Mouse (Mus musculus): Measurements from ENCODE around the gene Cdc42ep5. TPM values are rescaled to one million over a fixed set of nuclear protein-coding genes. Genes with fewer than 3 reads are reported as not detected.

Cdc42ep5 gene
- polyA plus RNA-seq, 1 experiment from 2014 or later, result 26.5 TPM

DNA sequence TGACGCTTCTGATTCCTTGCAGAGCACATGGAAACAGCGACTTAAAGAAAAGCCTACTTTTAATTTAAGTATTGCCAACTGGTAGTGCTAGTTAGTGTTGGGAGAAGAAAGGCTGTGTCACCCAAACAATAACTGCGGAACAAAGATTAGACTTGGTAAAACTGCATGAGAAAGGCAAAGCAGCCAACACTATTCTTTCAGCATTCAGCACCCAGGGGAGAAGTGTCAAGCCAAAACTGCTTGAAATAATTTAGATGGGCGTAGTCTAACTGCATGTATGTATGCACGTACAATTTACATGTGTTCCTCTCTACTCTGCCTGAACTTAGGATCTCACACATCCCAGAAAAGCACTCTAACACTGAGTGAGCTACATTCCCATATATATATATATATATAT is 10.3 kb downstream of the Cdc42ep5 start:
- Histone ChIP-seq H3K4me3 (no peak overlapping the region), H3K9me3 (no peaks in the 10 kb centered on the region), H3K9ac (no peak overlapping the region), H3K27me3 (replicated peaks) (peaks cover 23% of the 10 kb centered on the region), H3K4me2 (no peak overlapping the region), H3K27ac (replicated peaks) (no peak overlapping the region), H3K36me3 (peaks cover 8% of the 10 kb centered on the region; the same call in 1 of the 2 replicates), H3K4me1 (peaks cover 18% of the 10 kb centered on the region)
- ATAC-seq (ENCODE audit: extremely low read depth, insufficient number of reproducible peaks, low FRiP score, low TSS enrichment), result no peak
- WGBS, result 67% methylated on average over 5 of the region's 5 CpGs

DNA sequence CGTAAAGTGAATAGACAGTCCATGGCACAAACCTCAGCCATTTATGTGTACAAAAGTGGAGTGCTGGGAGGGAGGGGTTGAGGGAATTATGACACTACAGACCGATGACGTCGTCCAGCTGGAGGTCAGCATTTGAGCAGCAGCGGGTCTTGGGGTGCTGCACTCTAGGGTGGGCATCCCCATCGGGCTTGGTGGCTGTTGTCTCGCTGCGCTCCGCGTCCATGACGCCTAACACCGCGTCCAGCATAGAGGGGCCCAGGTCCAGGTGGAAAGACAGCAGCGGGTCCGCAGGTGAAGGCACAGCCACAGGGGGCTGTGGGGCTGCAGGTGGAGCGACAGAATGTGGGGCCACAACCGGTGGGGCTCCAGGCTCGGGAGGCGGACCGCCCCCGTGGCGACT is 13.4 kb downstream of the Cdc42ep5 start:
- peaks cover 30% of the 10 kb centered on the region for H3K36me3 ChIP-seq
- no peak overlapping the region for H3K27ac ChIP-seq (replicated peaks)
- no peak for ATAC-seq (ENCODE audit: extremely low read depth, insufficient number of reproducible peaks, low FRiP score, low TSS enrichment)
- WGBS, result 23% methylated on average over 22 of the region's 22 CpGs
- no peak overlapping the region for H3K9ac ChIP-seq
- peak overlapping the region; percentile 82 for H3K4me3 ChIP-seq
- H3K27me3 ChIP-seq (replicated peaks), result peaks cover 23% of the 10 kb centered on the region
- H3K9me3 ChIP-seq, result no peaks in the 10 kb centered on the region
- peaks cover 34% of the 10 kb centered on the region for H3K4me1 ChIP-seq
- H3K4me2 ChIP-seq, result peak overlapping the region; percentile 92

DNA sequence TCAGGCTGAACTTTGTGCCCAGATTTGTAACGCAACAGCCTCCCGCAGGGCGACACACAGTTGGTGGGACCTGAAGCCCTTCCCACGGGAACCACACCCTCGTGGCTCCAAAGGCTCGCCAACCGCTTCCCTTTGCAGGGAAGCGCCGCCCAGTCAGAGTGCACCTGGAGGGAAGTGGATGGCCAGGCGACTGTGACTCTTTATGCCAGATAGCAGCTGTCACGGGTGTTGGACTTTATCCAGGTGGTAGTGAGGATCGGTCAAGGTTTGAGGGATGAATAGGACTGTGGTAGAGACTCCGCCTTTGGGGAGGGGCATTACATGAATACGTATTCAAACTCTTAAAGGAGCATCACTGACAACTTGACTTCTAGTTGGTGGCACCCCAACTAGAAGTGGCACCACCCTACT is 13.8 kb downstream of the Cdc42ep5 start:
- peaks cover 34% of the 10 kb centered on the region for H3K4me1 ChIP-seq
- H3K36me3 ChIP-seq, result peaks cover 34% of the 10 kb centered on the region
- WGBS, result 15% methylated on average over 14 of the region's 14 CpGs
- H3K4me3 ChIP-seq, result peak overlapping the region; percentile 82
- no peak for ATAC-seq (ENCODE audit: extremely low read depth, insufficient number of reproducible peaks, low FRiP score, low TSS enrichment)
- peak overlapping the region; percentile 92 for H3K4me2 ChIP-seq
- no peaks in the 10 kb centered on the region for H3K9me3 ChIP-seq
- peaks cover 23% of the 10 kb centered on the region for H3K27me3 ChIP-seq (replicated peaks)
- peak overlapping the region; percentile 15 for H3K9ac ChIP-seq
- no peak overlapping the region for H3K27ac ChIP-seq (replicated peaks)

DNA sequence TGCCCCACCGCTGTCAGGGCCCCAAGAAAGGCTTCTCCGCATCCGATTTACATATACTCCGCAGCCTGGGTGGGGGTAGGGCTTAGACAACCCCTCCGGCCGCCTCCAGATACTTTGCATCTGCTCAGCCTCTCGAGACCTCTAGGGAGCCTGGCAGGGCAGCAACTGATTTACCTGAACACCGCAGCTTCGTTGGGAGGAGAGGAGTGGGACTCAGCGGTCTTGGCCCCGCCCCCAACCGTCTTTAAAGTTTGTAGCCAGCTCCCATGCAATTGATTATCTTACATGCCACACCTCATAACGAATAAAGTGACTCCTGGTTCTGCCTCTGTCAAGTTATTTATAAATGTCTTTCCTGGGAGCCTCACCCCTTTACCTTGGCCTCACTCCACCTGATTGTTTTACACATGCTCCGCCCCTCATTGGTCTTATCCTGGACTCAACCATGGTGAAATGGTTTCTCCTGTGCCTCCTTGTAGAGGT is 14.6 kb downstream of the Cdc42ep5 start, which contains the start of gene Leng9:
TSS of gene Leng9 (minus strand) at position 316 of the 483 bp plus-strand sequence.
- Histone ChIP-seq H3K27ac (replicated peaks) (peak within 1 kb of the TSS; percentile 95), H3K27me3 (replicated peaks) (peaks cover 23% of the 10 kb centered on the region), H3K4me2 (peak within 1 kb of the TSS; percentile 92), H3K9me3 (no peaks in the 10 kb centered on the region), H3K4me3 (peak within 1 kb of the TSS; percentile 82), H3K36me3 (peaks cover 41% of the 10 kb centered on the region), H3K9ac (peak within 1 kb of the TSS; percentile 91), H3K4me1 (peaks cover 34% of the 10 kb centered on the region)
- peak; percentile 7; the same call in 1 of the 2 replicates for ATAC-seq (ENCODE audit: extremely low read depth, insufficient number of reproducible peaks, low FRiP score, low TSS enrichment)
- WGBS, result 3% methylated on average over 14 of the region's 14 CpGs

DNA sequence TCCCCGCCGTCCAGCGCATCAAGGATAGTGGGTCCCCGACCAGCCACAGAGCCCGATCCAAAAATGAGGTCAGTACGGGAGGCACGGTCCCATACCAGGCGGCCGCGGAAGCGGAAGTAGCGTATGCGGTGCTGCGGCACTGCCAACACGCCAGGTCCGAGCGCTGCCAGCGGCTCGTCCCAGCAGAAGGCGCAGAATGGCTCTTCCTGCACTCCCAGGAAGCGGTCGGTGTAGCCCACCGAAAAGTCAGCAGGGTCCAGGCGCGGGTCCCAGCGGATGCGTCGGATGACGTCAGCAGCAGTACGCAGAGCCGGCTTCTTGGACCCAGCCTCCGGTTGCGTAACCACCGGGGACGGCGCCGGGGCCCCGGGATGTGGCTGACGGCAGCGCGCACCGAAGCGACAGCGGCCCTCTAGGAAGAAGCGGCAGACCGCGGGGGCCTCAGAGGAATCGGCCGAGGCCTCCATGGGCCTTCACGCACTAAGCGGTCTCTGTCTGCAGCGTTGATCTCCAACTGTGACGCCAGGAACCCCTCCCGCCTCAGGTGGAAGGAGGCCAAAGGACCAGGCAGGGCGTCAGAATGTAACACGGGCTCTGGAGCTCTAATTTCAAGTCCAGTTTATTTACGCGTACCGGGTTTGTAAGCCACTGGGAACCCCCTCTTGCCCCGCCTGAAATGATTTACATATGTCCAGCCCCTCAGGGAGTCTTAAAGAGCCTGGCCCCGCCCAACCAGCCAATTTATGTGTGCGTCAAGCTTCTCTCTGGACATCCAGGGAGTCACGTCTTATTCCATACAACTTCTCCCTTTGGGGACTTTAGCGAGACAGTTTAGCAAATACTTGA is 15.2 kb downstream of the Cdc42ep5 start:
- peak; percentile 45 for ATAC-seq (ENCODE audit: extremely low read depth, insufficient number of reproducible peaks, low FRiP score, low TSS enrichment)
- peak overlapping the region; percentile 82 for H3K4me3 ChIP-seq
- under 1% methylated on average over 64 of the region's 64 CpGs for WGBS
- H3K36me3 ChIP-seq, result peaks cover 48% of the 10 kb centered on the region
- H3K9ac ChIP-seq, result peak overlapping the region; percentile 91
- peaks cover 34% of the 10 kb centered on the region for H3K4me1 ChIP-seq
- H3K4me2 ChIP-seq, result peak overlapping the region; percentile 92
- H3K9me3 ChIP-seq, result no peaks in the 10 kb centered on the region
- peak overlapping the region; percentile 95 for H3K27ac ChIP-seq (replicated peaks)
- H3K27me3 ChIP-seq (replicated peaks), result peaks cover 23% of the 10 kb centered on the region

DNA sequence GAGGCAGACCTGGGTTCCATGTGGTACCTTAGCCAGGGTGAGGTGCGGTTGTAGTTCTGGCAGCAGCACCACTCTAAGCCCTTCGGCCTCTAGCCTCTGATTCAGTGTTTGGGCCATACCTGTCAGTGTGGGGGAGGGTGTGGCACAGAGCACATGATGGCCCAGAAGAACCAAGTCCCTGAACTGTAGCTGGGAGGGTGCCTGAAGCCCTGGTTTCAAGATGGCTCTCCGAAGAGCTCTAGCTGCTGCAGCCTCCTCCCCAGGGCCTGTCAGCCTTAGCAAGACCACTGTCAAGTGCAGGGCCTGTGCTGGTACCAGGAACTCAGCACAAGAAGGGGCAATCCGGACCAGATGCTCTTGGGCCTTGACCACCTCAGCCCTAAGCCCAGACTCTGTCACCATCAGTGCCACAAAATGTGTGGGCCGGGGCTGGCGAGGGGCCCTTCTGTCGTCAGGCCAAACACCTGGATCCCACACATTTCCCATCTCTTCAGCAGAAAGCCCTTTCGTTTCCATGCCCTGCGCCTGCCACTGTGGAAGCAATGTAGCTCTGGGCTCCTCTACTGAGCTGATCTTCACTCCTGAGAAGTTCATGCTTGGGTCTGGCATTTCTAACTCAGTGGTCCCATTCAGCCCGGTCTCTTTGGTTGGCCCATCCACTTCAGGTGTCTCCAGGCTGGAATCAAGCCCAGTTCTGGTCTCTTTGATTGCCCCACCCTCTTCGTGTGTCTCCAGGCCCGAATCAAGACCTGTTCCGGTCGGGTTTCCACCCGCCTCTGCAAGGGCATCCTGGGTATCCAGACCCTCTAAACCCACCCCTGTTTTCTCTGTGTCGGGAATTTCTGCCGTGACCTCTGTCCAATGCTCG is 16.1 kb downstream of the Cdc42ep5 start:
- no peak for ATAC-seq (ENCODE audit: extremely low read depth, insufficient number of reproducible peaks, low FRiP score, low TSS enrichment)
- Histone ChIP-seq H3K36me3 (peaks cover 56% of the 10 kb centered on the region), H3K27ac (replicated peaks) (peak overlapping the region; percentile 95), H3K9ac (peak overlapping the region; percentile 91), H3K27me3 (replicated peaks) (peaks cover 19% of the 10 kb centered on the region), H3K4me2 (peak overlapping the region; percentile 92), H3K4me1 (peaks cover 34% of the 10 kb centered on the region), H3K9me3 (no peaks in the 10 kb centered on the region), H3K4me3 (peak overlapping the region; percentile 82)
- 29% methylated on average over 18 of the region's 18 CpGs for WGBS

DNA sequence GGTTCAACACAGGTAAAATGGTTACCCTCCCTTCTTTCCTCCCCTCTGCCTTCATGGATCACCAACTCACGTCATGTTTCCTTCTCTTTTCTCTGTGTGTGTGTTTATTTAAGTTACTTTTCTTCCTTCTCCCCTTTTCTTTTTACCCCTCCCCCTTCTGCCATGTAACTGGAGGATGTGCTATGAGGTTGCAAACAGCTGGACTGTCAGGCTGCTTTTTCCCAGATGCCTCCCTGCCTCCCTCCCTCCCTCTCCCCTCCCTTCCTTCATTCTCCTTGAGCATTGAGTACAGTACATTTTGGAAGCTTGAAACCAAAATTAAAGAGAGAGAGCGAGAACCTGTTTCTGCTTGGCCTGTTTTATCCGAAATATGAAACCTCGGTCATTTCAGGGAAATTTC is 16.8 kb downstream of the Cdc42ep5 start:
- Histone ChIP-seq H3K9me3 (no peaks in the 10 kb centered on the region), H3K4me2 (peak overlapping the region; percentile 92; the same call in 1 of the 2 replicates), H3K4me1 (peaks cover 34% of the 10 kb centered on the region), H3K27me3 (replicated peaks) (peaks cover 12% of the 10 kb centered on the region), H3K4me3 (no peak overlapping the region), H3K36me3 (peaks cover 64% of the 10 kb centered on the region), H3K27ac (replicated peaks) (peak overlapping the region; percentile 95; the same call in 1 of the 2 replicates), H3K9ac (peak overlapping the region; percentile 91; the same call in 1 of the 2 replicates)
- no peak for ATAC-seq (ENCODE audit: extremely low read depth, insufficient number of reproducible peaks, low FRiP score, low TSS enrichment)
- WGBS, result 77% methylated on average over 4 of the region's 4 CpGs

DNA sequence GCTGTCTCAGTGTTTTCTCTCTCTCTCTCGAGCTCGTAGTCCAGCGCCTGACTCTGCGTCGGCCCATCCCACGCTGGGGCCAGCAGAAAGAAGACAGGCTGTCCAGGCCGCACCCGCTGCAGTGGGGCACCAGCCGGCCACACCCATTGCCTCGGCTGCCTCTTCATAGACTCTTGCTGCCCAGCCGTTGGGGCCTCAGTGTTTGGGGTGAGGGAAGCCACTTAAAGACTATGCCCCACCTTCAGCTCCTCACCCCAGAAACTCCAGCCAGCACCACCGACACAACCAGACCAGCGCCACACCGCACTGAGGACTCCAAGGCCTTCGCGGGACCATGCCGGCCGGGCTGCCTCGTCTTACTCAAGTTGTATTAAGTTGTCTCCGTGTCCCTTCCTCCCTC is 17.3 kb downstream of the Cdc42ep5 start:
- H3K4me2 ChIP-seq, result no peak overlapping the region
- no peaks in the 10 kb centered on the region for H3K9me3 ChIP-seq
- H3K27ac ChIP-seq (replicated peaks), result no peak overlapping the region
- peaks cover 68% of the 10 kb centered on the region for H3K36me3 ChIP-seq
- no peak overlapping the region for H3K9ac ChIP-seq
- peaks cover 34% of the 10 kb centered on the region for H3K4me1 ChIP-seq
- no peak for ATAC-seq (ENCODE audit: extremely low read depth, insufficient number of reproducible peaks, low FRiP score, low TSS enrichment)
- H3K27me3 ChIP-seq (replicated peaks), result peaks cover 12% of the 10 kb centered on the region
- 90% methylated on average over 16 of the region's 20 CpGs for WGBS
- no peak overlapping the region for H3K4me3 ChIP-seq

DNA sequence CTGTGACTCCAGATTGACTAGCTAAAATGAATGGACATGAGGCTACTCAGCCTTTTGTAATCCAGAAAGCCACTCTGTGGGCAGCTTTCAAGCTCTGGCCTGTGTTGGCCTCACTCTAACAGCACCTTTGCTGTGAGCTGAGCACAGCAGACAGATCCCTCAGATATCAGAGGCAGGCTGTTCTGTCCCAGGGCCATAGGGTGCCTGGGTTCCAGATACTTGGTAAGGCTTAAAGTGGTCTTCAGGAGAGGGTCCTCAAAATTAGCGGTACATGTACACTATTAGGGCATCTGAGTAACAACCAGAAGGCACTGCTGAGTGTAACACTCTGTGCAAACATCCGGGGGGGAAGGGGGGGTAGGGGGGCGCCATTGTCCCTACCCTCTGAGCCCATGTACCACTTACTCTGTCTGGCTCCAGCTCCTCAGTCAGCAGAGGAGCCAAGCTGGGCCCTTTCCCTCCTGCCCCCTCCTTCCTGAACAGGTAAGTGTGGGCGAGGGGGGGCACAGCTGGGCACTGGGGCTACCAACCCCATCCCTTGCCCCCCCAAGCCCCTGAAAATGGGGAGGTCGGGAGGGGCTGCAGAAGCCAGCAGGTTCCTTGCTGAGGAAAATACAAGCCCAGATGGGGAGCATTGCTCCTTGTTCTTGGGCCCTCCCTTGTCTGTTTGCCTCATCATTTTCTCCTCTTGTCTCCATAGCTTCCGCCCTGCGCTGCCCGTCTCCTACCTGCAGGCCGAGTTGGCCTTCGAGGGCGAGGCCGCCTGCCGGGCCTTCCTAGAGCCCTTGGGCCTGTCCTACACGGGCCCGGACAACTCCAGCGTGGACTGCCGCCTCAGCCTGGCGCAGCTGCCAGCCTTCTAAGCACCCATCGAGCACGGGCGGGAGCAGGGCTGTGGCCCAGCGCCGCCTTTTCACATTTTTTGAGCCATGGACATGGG is 18.1 kb downstream of the Cdc42ep5 start:
- Histone ChIP-seq H3K27me3 (replicated peaks) (peaks cover 9% of the 10 kb centered on the region), H3K4me3 (no peak overlapping the region), H3K27ac (replicated peaks) (no peak overlapping the region), H3K4me1 (peaks cover 33% of the 10 kb centered on the region), H3K4me2 (no peak overlapping the region), H3K9ac (no peak overlapping the region), H3K36me3 (peaks cover 76% of the 10 kb centered on the region), H3K9me3 (no peaks in the 10 kb centered on the region)
- no peak for ATAC-seq (ENCODE audit: extremely low read depth, insufficient number of reproducible peaks, low FRiP score, low TSS enrichment)
- WGBS, result 93% methylated on average over 23 of the region's 23 CpGs

DNA sequence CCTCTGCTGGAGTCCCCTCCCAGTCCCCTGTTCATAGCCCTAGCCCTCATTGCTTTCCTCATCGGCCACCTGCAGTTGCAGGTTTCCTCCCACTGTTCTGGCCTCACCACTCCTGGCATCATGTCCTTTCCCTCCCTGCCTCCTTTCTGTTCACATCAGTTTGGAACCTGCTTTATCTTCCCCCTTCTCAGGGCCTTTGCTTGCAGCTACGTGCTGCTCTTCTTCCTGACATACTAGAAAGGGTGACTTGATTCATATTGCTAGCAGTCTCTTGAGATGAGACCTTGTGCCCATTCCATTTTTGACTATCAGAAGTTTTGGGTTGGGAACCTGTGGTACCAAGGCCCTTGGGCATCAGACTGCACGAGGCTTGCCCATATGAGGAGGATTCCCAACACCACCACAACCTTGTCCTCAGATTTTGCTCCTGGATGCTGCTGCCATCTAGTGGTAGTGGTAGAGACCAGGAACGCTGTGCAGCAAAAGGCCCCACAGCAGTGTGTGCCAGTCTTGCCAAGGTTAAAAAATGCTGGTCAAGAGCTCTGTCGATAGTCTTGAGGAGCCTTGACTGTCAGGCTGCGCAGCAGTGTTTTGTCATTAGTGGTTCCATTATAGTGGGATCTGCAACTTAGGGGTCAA is 19.0 kb downstream of the Cdc42ep5 start:
- whole genome bisulfite sequencing, result 65% methylated on average over 6 of the region's 6 CpGs
- Histone ChIP-seq H3K36me3 (peaks cover 77% of the 10 kb centered on the region), H3K27ac (replicated peaks) (no peak overlapping the region), H3K9ac (no peak overlapping the region), H3K4me1 (peaks cover 24% of the 10 kb centered on the region), H3K27me3 (replicated peaks) (peaks cover under 1% of the 10 kb centered on the region; the same call in 1 of the 2 replicates), H3K4me2 (no peak overlapping the region), H3K4me3 (no peak overlapping the region), H3K9me3 (no peaks in the 10 kb centered on the region)
- ATAC-seq (ENCODE audit: extremely low read depth, insufficient number of reproducible peaks, low FRiP score, low TSS enrichment), result no peak
